Mouse (Mus musculus) adrenal gland, postnatal 10 days (tissue): ENCODE results near the gene Slc2a9. TPM values are rescaled to one million over a fixed set of nuclear protein-coding genes. Genes with fewer than 3 reads are reported as not detected.

Experiments used
- total RNA-seq, 2 experiments: library from RNA; stranded (reverse); gene quantifications; 2 replicates each; pipeline ENCODE4 v1.2.3; 2021

Gene Slc2a9
- total RNA-seq, 2 experiments from 2014 or later = 10.6 to 11.1 TPM

Other genes starting within 250 kb of the Slc2a9 start
- 10 to 100 TPM; 39.0 to 41.6 TPM for gene Tmem128, start 243.0 kb downstream of the Slc2a9 start, total RNA-seq
- 10 to 100 TPM; 48.5 to 58.9 TPM for gene Otop1, start 227.2 kb downstream of the Slc2a9 start, total RNA-seq
- gene Drd5, start 183.8 kb downstream of the Slc2a9 start, total RNA-seq = not detected
- gene Wdr1, start 60.1 kb upstream of the Slc2a9 start, total RNA-seq = 100 to 1,000 TPM; 118 to 136 TPM
- gene Zfp518b, start 181.7 kb upstream of the Slc2a9 start, total RNA-seq = 1 to 10 TPM; 5.4 to 8.8 TPM